Comparison of ENCODE assay signal across 10 mouse cellular contexts in the genomic region with DNA sequence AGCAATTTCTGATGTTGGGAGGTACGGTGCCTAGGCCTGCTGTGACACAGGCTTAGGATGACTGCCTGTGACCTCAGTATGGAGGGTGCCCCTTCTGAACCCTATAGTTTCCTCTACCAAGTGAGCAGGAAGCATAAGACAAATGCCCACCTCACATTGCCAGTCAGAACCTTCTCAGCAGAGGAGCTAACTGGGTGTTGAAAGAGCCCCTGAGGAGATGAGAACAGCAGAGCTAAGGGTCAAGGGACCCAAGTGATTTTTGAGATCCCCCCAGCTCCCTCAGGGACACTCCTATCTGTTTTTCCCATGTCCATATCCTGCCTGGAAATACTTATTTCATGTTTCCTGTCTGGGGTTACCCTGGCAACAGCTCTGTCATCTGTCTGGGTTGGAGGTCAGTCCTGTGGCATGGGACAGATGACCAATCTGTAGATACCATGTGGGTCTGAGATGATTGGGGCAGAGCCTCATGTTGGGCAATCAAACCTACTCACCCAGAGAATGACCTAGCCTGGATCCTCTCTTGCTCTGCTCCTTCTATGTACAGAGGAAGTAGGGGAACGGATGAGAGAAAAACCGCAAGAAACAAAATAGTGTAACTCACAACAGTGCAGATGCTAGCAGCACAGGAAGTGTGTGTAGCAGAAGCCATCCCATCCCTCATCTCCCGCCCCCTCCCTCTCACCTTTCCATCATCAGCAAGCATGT.
DNase-seq lines count a peak whose midpoint lies in the region; ATAC-seq and TF ChIP-seq lines count a peak whose summit lies in the region.
"Had no signal": no experiment of that assay in that cellular context is flagged by ENCODE, and none has a peak within 500 bp of the region (broad histone marks: within the 10 kb centered on the region; RNA-seq: fewer than 3 reads in every experiment).

No protein-coding gene starts in this region.

- no peak overlapping the region for H3K27ac ChIP-seq in hindbrain, embryonic 12.5 days
- no peak overlapping the region for H3K27ac ChIP-seq in kidney, embryonic 14.5 days (ENCODE audit: low read depth, low read length)
- H3K27ac ChIP-seq: forebrain, embryonic 13.5 days had no signal

- 65% methylated on average over 4 of the region's 4 CpGs for WGBS in lung, adult 2 months
- 86% methylated on average over 4 of the region's 4 CpGs for WGBS in hindbrain, embryonic 12.5 days
- 75% methylated on average over 4 of the region's 4 CpGs for WGBS in kidney, embryonic 14.5 days

- H3K4me3 ChIP-seq in lung, adult 2 months (replicated peaks; ENCODE audit: extremely low read depth, low read depth, low read length), result no peak overlapping the region
- H3K4me3 ChIP-seq in megakaryocyte, embryonic 14.5 days (replicated peaks), result peak overlapping the region; percentile 81
- H3K4me3 ChIP-seq in hindbrain, embryonic 12.5 days, result no peak overlapping the region
- H3K4me3 ChIP-seq in kidney, embryonic 14.5 days (ENCODE audit: low read length), result no peak overlapping the region
- H3K4me3 ChIP-seq: forebrain, embryonic 13.5 days had no signal

- no peak for TF ChIP-seq CTCF in lung, adult 2 months (IDR thresholded peaks at IDR 0.05; ENCODE audit: insufficient read depth, low read length)

- no peaks in the 10 kb centered on the region for H3K9me3 ChIP-seq in megakaryocyte, embryonic 14.5 days
- H3K9me3 ChIP-seq in hindbrain, embryonic 12.5 days (replicated peaks), result no peaks in the 10 kb centered on the region
- no peaks in the 10 kb centered on the region for H3K9me3 ChIP-seq in kidney, embryonic 14.5 days (ENCODE audit: control insufficient read depth, low read length)
- H3K9me3 ChIP-seq: forebrain, embryonic 13.5 days had no signal

- DNase-seq in lung, postnatal 36 days, result peak; percentile 68
- no peak for DNase-seq in lung, adult 2 months
- peak; percentile 76 for DNase-seq in adipocyte (ENCODE audit: low spot score)
- DNase-seq in thymus, postnatal 36 days, result peak; percentile 44 to 64
- DNase-seq in embryo, embryonic 11 days, result no peak
- DNase-seq: right cerebral cortex, adult 18-20 months had no signal

- peaks cover 55% of the 10 kb centered on the region for H3K36me3 ChIP-seq in megakaryocyte, embryonic 14.5 days (replicated peaks; ENCODE audit: low read length)
- H3K36me3 ChIP-seq in hindbrain, embryonic 12.5 days, result no peaks in the 10 kb centered on the region
- no peaks in the 10 kb centered on the region for H3K36me3 ChIP-seq in kidney, embryonic 14.5 days (ENCODE audit: control insufficient read depth, insufficient read depth, low read length)

- TF ChIP-seq POLR2A in lung, adult 2 months (IDR thresholded peaks at IDR 0.05; ENCODE audit: borderline replicate concordance, extremely low read depth, low read depth, low read length), result no peak

- peaks cover 6% of the 10 kb centered on the region for H3K4me1 ChIP-seq in lung, adult 2 months (ENCODE audit: control insufficient read depth, insufficient read depth, low read length)
- H3K4me1 ChIP-seq in megakaryocyte, embryonic 14.5 days, result peaks cover 98% of the 10 kb centered on the region
- peaks cover 16% of the 10 kb centered on the region for H3K4me1 ChIP-seq in hindbrain, embryonic 12.5 days
- H3K4me1 ChIP-seq in kidney, embryonic 14.5 days (ENCODE audit: control insufficient read depth, insufficient read depth, low read length), result no peaks in the 10 kb centered on the region

- H3K9ac ChIP-seq in hindbrain, embryonic 12.5 days, result no peak overlapping the region
- H3K9ac ChIP-seq in kidney, embryonic 14.5 days (ENCODE audit: low read depth, low read length), result no peak overlapping the region
- H3K9ac ChIP-seq: forebrain, embryonic 13.5 days had no signal

- no peak for ATAC-seq in hindbrain, embryonic 12.5 days (ENCODE audit: low FRiP score)
- ATAC-seq in kidney, embryonic 14.5 days (ENCODE audit: low FRiP score, low TSS enrichment), result no peak
- ATAC-seq: forebrain, embryonic 13.5 days had no signal

- peaks cover 15% of the 10 kb centered on the region for H3K27me3 ChIP-seq in megakaryocyte, embryonic 14.5 days (replicated peaks)
- H3K27me3 ChIP-seq in hindbrain, embryonic 12.5 days, result no peaks in the 10 kb centered on the region
- H3K27me3 ChIP-seq in kidney, embryonic 14.5 days (ENCODE audit: control insufficient read depth, insufficient read depth, low read length), result no peaks in the 10 kb centered on the region

- H3K4me2 ChIP-seq in hindbrain, embryonic 12.5 days (replicated peaks), result no peak overlapping the region
- H3K4me2 ChIP-seq in kidney, embryonic 14.5 days (replicated peaks; ENCODE audit: low read depth, low read length), result no peak overlapping the region
- H3K4me2 ChIP-seq: forebrain, embryonic 13.5 days had no signal

Comparison
In these comparisons a context has a peak if more than half of its experiments do, and no peak if none do; other contexts are left out.
1. DNase-seq: peak in lung, postnatal 36 days (single experiment), adipocyte (single experiment) and thymus, postnatal 36 days (2 of 2); none in lung, adult 2 months (single experiment) and embryo, embryonic 11 days (single experiment).